Mouse (Mus musculus): Measurements from ENCODE around the gene Nradd.

Gene Nradd

GRCm38 (mm10) chr9:110652963-110653654 is 28.9 kb upstream of the Nradd start:
- no peak for DNase-seq (ENCODE audit: low spot score)

- no peak for DNase-seq (ENCODE audit: low spot score)
These were observed 27.9 kb upstream of the Nradd start for GRCm38 (mm10) chr9:110651931-110652722.

DNA sequence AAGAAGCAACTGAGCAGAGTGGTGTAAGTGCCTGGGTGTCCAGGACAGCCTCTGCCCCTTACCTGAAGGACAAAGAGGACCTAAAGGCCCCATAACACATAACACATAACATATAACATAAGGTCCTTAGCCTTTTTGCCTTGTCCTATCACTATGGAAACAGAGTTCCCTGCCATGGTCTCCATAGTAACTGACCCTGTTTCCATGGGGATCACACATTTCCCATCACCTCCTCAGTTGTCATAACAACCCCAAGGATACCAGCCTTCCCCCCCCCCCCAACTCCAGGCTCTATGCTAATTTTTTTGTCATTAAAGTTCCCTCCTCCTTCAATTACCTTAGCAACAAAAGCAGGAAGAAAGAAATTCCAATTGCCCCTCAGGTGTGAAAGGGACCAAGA is 25.5 kb upstream of the Nradd start:
- DNase-seq (ENCODE audit: low spot score) = no peak

- no peak for DNase-seq (ENCODE audit: low spot score)
These were observed 21.0 kb upstream of the Nradd start for GRCm38 (mm10) chr9:110645219-110645618.

GRCm38 (mm10) chr9:110644295-110644694 is 20.0 kb upstream of the Nradd start:
- no peak for DNase-seq (ENCODE audit: low spot score)

GRCm38 (mm10) chr9:110643787-110644186 is 19.5 kb upstream of the Nradd start:
- no peak for DNase-seq (ENCODE audit: low spot score)

- DNase-seq (ENCODE audit: low spot score) = no peak
These were observed 18.7 kb upstream of the Nradd start for GRCm38 (mm10) chr9:110642812-110643524.

GRCm38 (mm10) chr9:110641006-110641405 is 16.8 kb upstream of the Nradd start:
- DNase-seq (ENCODE audit: low spot score) = no peak

DNA sequence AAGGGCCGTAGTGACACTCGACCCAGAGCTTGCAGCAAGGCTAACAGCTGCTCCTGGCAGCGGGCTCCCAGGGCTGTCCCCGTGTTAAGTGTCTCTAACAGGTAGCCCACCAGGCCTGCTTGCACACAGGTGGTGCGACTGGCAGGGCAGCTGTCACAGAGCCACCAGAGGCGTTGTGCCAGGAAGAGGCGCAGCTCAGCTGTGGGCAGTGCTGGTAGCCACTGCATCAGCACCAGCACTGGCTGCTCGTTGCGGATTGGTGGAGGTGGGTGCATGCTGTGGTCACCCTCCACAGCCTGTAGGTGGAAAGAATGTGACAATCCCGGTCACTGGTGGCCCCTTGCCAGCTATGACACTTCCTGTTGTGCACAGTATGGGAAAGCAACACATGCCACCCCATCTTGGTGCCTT is 14.4 kb upstream of the Nradd start:
- no peak for DNase-seq (ENCODE audit: low spot score)

DNA sequence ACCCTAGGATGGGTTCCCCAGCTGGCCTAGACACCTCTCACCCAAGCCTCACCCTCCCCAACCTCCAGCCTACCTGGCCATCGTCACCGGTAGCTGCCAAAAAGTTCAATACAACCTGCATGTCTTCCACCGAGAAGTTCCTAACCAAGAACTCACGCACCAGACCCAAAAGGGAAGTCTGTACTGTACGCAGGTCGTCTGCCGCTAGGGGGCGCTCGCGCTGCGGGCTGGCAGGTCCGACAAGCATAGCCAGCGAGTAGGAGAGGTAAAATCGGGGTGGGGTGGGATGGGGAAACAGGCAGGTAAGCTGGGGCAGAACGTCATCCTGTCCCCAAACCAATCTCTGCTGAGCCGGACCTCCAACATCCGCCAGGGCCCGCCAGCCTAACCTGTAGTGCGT is 11.0 kb upstream of the Nradd start:
- peak; percentile 85 for DNase-seq (ENCODE audit: low spot score)

DNA sequence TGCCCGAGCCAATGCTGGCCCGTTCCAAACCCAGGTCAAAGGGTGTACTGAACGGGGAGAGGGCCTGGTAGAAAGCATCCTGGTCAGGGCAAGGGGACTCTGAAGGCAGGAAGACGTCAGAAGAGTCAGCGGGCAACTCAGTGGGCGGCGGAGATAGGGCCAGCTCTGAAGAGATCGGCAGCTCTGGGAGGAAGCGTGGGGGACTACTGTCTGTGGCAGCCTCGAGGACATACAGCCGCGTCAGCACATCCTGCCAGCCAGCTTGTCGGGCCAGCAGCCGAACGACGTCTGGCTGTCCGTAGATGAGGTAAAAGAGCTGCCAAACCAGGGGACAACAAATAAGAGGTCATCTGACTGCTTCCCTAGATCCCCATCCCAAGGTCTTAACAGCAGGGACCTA is 9.6 kb upstream of the Nradd start:
- DNase-seq (ENCODE audit: low spot score) = no peak

DNA sequence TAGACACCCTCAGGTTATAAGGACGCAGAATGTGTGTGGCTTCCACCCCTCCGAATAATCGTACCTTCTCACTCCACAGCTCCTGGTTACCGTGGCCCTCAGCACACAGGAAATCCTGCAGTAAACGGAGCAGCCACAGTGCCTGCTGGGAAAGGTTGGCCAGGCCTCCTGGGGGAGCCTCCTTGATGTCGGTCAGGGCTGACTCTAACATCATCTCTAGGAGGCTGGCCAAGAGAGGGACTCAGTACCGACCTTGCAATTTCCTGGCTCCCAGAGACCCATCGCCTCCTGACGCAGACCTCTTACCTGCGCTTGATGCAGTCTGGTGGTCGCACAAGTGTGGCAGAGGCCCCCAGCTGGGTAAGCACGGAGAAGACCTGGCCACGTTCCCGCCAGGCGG is 8.4 kb upstream of the Nradd start:
- no peak for DNase-seq (ENCODE audit: low spot score)

GRCm38 (mm10) chr9:110631651-110632275 is 7.5 kb upstream of the Nradd start:
- DNase-seq (ENCODE audit: low spot score) = no peak

- peak; percentile 44 for DNase-seq (ENCODE audit: low spot score)
These were observed 6.9 kb upstream of the Nradd start for GRCm38 (mm10) chr9:110631191-110631590.

- no peak for DNase-seq (ENCODE audit: low spot score)
These were observed 5.9 kb upstream of the Nradd start for GRCm38 (mm10) chr9:110630171-110630570.

GRCm38 (mm10) chr9:110625350-110625908 is 1.2 kb upstream of the Nradd start:
- DNase-seq (ENCODE audit: low spot score) = no peak

DNA sequence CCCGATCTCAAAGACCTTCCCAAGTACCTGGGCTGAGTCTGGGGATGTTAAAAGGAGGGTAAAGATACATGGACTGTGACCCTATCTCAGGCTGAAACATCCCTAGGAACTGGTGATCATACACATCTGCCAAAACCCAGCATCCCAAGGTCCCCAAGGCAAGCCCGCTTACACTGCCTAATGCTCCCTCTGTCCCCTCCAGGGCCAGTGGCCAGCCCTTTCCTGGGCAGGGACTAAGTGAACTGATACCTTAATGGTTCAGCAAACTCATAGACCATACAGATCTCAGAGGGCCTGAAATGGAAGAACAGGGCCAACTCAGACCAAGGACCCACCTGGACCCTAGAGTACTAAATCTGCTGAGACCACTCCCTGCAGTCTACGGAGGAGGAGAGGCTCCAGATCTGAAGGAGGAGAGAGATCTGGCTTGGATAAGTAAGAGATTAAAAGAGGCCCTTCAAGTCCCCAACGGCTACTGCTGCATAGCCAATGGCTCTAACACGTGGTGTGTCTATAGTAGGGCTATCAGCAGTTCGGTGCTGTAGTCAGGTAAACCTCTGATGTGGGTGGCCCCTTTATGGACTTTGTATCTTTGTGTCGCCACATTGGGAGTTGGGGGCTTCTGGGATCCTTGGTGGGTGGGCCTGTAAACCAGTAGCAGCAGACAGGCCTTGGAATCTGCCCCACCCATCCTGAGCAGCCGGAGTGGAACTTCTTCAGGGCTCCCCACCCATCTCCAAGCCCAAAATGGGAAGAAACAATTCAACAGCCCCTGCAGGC is 646 bp downstream of the Nradd start:
- no peak for DNase-seq (ENCODE audit: low spot score)

DNA sequence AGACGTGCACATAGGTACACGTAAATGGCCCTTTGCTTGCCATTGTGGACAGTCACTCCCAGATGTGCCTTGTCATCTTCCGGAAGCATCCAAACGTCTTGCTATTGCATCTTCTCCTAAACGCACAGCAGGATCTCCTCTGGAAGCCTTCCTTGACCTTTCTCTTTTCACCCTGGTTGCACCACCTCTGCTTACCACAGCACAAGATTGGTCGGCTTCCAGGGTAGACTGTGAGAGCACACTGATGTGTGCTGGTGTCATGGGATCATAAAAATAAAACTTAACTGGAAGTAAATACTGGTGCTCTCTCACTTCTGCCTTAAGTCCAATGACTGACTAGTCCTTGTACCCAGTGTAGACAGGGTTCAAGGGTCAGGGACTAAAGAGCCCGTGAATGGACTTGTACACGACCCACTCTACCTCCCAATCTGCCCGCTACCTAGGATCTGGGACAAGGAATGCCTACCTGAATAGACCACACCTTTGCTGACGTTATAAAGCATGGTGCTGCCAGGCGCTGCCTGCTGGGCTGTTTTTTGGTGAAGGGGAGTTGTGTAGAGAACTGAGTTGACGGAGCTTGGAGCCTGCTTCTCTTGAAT is 1.5 kb downstream of the Nradd start:
- no peak for DNase-seq (ENCODE audit: low spot score)

- DNase-seq (ENCODE audit: low spot score) = no peak
These were observed 3.6 kb downstream of the Nradd start for GRCm38 (mm10) chr9:110620685-110621084.

DNA sequence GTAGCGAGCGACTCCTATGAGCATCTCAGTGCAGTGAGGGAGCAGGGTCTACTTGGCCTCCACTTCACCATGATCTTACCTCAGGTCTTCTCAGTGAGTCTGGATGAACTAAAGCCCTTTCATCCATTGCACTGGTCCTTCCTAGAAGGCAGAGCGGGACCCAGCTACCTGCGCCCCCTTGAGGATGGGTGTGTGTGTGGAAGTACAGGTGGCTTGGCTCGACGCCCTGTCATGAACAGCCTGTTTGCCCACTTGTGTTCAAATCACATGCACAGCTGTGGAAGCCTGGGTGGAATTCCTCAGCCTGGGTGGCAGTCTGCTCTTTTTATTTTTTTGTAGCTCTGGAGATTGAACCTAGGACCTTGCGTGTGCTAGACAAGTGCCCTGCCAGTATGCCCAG is 4.1 kb downstream of the Nradd start:
- no peak for DNase-seq (ENCODE audit: low spot score)

- no peak for DNase-seq (ENCODE audit: low spot score)
These were observed 7.2 kb downstream of the Nradd start for GRCm38 (mm10) chr9:110617081-110617480.
